Mouse (Mus musculus) heart, embryonic 14.5 days (tissue): Measurements from ENCODE around the gene Csrp2. TPM values are rescaled to one million over a fixed set of nuclear protein-coding genes. Genes with fewer than 3 reads are reported as not detected.

Experiments
- ATAC-seq: fragments of 200-750 bp; cut with Nextera tagmentation; 2 replicates; pipeline ENCODE4 v1.8.0; 2017; ENCODE audit warnings: low read depth, moderate TSS enrichment; ENCODE audit not compliant: insufficient number of reproducible peaks, insufficient read depth, low FRiP score
- H3K27ac ChIP-seq, 2 experiments: fragments of 200-500 bp in 1 of 2; fragments of 300-500 bp in 1 of 2; sonication (generic) in 1 of 2; replicated peaks in 1 of 2; 2 replicates each; pipeline ENCODE4 v1.5.1; 2012 to 2014; ENCODE audit warnings: low read depth in 2 of 2, low read length in 2 of 2, control low read depth in 1 of 2, mild to moderate bottlenecking in 1 of 2, mixed read lengths in 1 of 2; ENCODE audit not compliant: control insufficient read depth in 1 of 2, insufficient read depth in 1 of 2
- H3K27me3 ChIP-seq: fragments of 300-500 bp; sonication (generic); 2 replicates; pipeline ENCODE4 v1.6.1; 2014; ENCODE audit warnings: mild to moderate bottlenecking, low read length, control low read depth; ENCODE audit not compliant: control insufficient read depth, insufficient read depth
- H3K36me3 ChIP-seq: fragments of 300-500 bp; sonication (generic); 2 replicates; pipeline ENCODE4 v1.6.1; 2014; ENCODE audit warnings: mild to moderate bottlenecking, control low read depth, low read length, mixed read lengths; ENCODE audit not compliant: control insufficient read depth, insufficient read depth
- H3K4me1 ChIP-seq, 2 experiments: fragments of 200-500 bp in 1 of 2; fragments of 300-500 bp in 1 of 2; sonication (generic) in 1 of 2; 2 replicates each; pipeline ENCODE4 v1.6.1; 2012 to 2014; ENCODE audit warnings: low read length in 2 of 2, control low read depth in 1 of 2, mixed read lengths in 1 of 2; ENCODE audit not compliant: control insufficient read depth in 2 of 2, insufficient read depth in 2 of 2
- H3K4me2 ChIP-seq: fragments of 300-500 bp; sonication (generic); 2 replicates; pipeline ENCODE4 v1.6.1; 2014; ENCODE audit warnings: mild to moderate bottlenecking, low read length
- H3K4me3 ChIP-seq, 2 experiments: fragments of 200-500 bp in 1 of 2; fragments of 300-500 bp in 1 of 2; sonication (generic) in 1 of 2; 2 replicates each; pipeline ENCODE4 v1.5.1; 2012 to 2014; ENCODE audit warnings: low read length in 2 of 2, mild to moderate bottlenecking in 2 of 2, control low read depth in 1 of 2, low read depth in 1 of 2, moderate library complexity in 1 of 2; ENCODE audit not compliant: control insufficient read depth in 1 of 2, insufficient read depth in 1 of 2
- H3K9ac ChIP-seq: fragments of 300-500 bp; sonication (generic); 2 replicates; pipeline ENCODE4 v1.6.1; 2014; ENCODE audit warnings: mild to moderate bottlenecking, low read length
- H3K9me3 ChIP-seq: fragments of 300-500 bp; sonication (generic); 2 replicates; pipeline ENCODE4 v1.6.1; 2016; ENCODE audit warnings: low read length, control low read depth; ENCODE audit not compliant: control insufficient read depth
- WGBS: fragments of 180-500 bp; shearing (Covaris S2); extraction: QIAGEN DNeasy Blood & Tissue Kit; methylation state at CpG from one replicate; pipeline ENCODE4 v1.1.7; 2014; 5-methylcytosine and 5-hydroxymethylcytosine counted together
- polyA plus RNA-seq: library from polyadenylated mRNA; unstranded; fragments of >200 nt; fragmentation: Nextera tagmentation; extraction: Ambion mirVana; gene quantifications from 2 replicates; pipeline ENCODE4 v1.2.1, GENCODE M21; 2014

Gene Csrp2
- polyA plus RNA-seq, 1 experiment from 2014 or later: 541 TPM

- Histone ChIP-seq H3K27me3 (no peaks in the 10 kb centered on the region), H3K4me2 (no peak overlapping the region), H3K9me3 (no peaks in the 10 kb centered on the region), H3K9ac (no peak overlapping the region), H3K27ac (no peak overlapping the region), H3K36me3 (peaks cover 94% of the 10 kb centered on the region), H3K4me3 (no peak overlapping the region), H3K4me1 (peaks cover 2 to 5% of the 10 kb centered on the region in 2 experiments; a peak in 2 of 4 replicates)
- ATAC-seq: no peak
- whole genome bisulfite sequencing: 90% methylated on average over 11 of the region's 11 CpGs
Observed at GRCm38 (mm10) chr10:110941968-110942367, 22.4 kb downstream of the Csrp2 start.

- Histone ChIP-seq H3K4me3 (no peak overlapping the region), H3K4me2 (no peak overlapping the region), H3K27me3 (no peaks in the 10 kb centered on the region), H3K4me1 (peaks cover 2% of the 10 kb centered on the region in 2 experiments; a peak in 1 of 4 replicates), H3K9ac (no peak overlapping the region), H3K9me3 (no peaks in the 10 kb centered on the region), H3K27ac (no peak overlapping the region), H3K36me3 (peaks cover 93% of the 10 kb centered on the region)
- no peak for ATAC-seq
- WGBS: 72% methylated on average over 9 of the region's 9 CpGs
Observed at GRCm38 (mm10) chr10:110942806-110943205, 23.2 kb downstream of the Csrp2 start.

GRCm38 (mm10) chr10:110944175-110944574 lies 24.6 kb downstream of the Csrp2 start:
- Histone ChIP-seq H3K36me3 (peaks cover 84% of the 10 kb centered on the region), H3K4me2 (no peak overlapping the region), H3K27ac (no peak overlapping the region), H3K4me1 (peaks cover 2% of the 10 kb centered on the region in 2 experiments; a peak in 1 of 4 replicates), H3K4me3 (no peak overlapping the region), H3K27me3 (no peaks in the 10 kb centered on the region), H3K9ac (no peak overlapping the region), H3K9me3 (no peaks in the 10 kb centered on the region)
- WGBS: 89% methylated on average over 11 of the region's 11 CpGs
- no peak for ATAC-seq

GRCm38 (mm10) chr10:110945966-110946365 lies 26.4 kb downstream of the Csrp2 start:
- Histone ChIP-seq H3K9me3 (no peaks in the 10 kb centered on the region), H3K4me3 (no peak overlapping the region), H3K4me1 (peaks cover 2% of the 10 kb centered on the region in 2 experiments; a peak in 2 of 4 replicates), H3K9ac (no peak overlapping the region), H3K27me3 (no peaks in the 10 kb centered on the region), H3K4me2 (no peak overlapping the region), H3K27ac (peak overlapping the region in 1 of 2 experiments; percentile 54; a peak in 2 of 4 replicates), H3K36me3 (peaks cover 85% of the 10 kb centered on the region)
- ATAC-seq: no peak
- 75% methylated on average over 12 of the region's 12 CpGs for WGBS

GRCm38 (mm10) chr10:110947574-110947973 lies 28.0 kb downstream of the Csrp2 start:
- Histone ChIP-seq H3K27me3 (no peaks in the 10 kb centered on the region), H3K4me2 (no peak overlapping the region), H3K9me3 (no peaks in the 10 kb centered on the region), H3K4me3 (no peak overlapping the region), H3K36me3 (peaks cover 78% of the 10 kb centered on the region), H3K27ac (no peak overlapping the region), H3K4me1 (peaks cover 5 to 16% of the 10 kb centered on the region in 2 experiments), H3K9ac (no peak overlapping the region)
- 69% methylated on average over 4 of the region's 4 CpGs for WGBS
- no peak for ATAC-seq

- H3K36me3 ChIP-seq: peaks cover 59% of the 10 kb centered on the region
- WGBS: 46% methylated on average over 1 of the region's 1 CpGs
- peaks cover 8 to 23% of the 10 kb centered on the region in 2 experiments for H3K4me1 ChIP-seq
- H3K27me3 ChIP-seq: no peaks in the 10 kb centered on the region
- ATAC-seq: no peak
- no peak overlapping the region for H3K9ac ChIP-seq
- H3K9me3 ChIP-seq: no peaks in the 10 kb centered on the region
- no peak overlapping the region for H3K4me3 ChIP-seq
- H3K27ac ChIP-seq: no peak overlapping the region
- H3K4me2 ChIP-seq: no peak overlapping the region
Observed at GRCm38 (mm10) chr10:110951112-110951511, 31.5 kb downstream of the Csrp2 start.

- H3K27me3 ChIP-seq: no peaks in the 10 kb centered on the region
- WGBS: 47% methylated on average over 4 of the region's 4 CpGs
- H3K9ac ChIP-seq: no peak overlapping the region
- peak overlapping the region in 1 of 2 experiments; percentile 86; a peak in 1 of 4 replicates for H3K27ac ChIP-seq
- no peak overlapping the region for H3K4me3 ChIP-seq
- H3K36me3 ChIP-seq: peaks cover 59% of the 10 kb centered on the region
- peaks cover 8 to 21% of the 10 kb centered on the region in 2 experiments for H3K4me1 ChIP-seq
- H3K4me2 ChIP-seq: no peak overlapping the region
- ATAC-seq: no peak
- H3K9me3 ChIP-seq: no peaks in the 10 kb centered on the region
Observed at GRCm38 (mm10) chr10:110951748-110952147, 32.2 kb downstream of the Csrp2 start.

GRCm38 (mm10) chr10:110952271-110952670 lies 32.7 kb downstream of the Csrp2 start:
- no peak overlapping the region for H3K4me2 ChIP-seq
- no peak for ATAC-seq
- no peaks in the 10 kb centered on the region for H3K9me3 ChIP-seq
- H3K4me3 ChIP-seq: no peak overlapping the region
- H3K27me3 ChIP-seq: no peaks in the 10 kb centered on the region
- peaks cover 60% of the 10 kb centered on the region for H3K36me3 ChIP-seq
- WGBS: 80% methylated on average over 8 of the region's 8 CpGs
- H3K9ac ChIP-seq: no peak overlapping the region
- H3K27ac ChIP-seq: peak overlapping the region; percentile 17 to 86; a peak in 2 of 4 replicates
- peaks cover 8 to 21% of the 10 kb centered on the region in 2 experiments for H3K4me1 ChIP-seq
